Mouse (Mus musculus) bone marrow, adult 2 months (tissue): ENCODE data around the gene Cdyl.

ENCODE experiments used
- CTCF ChIP-seq: fragments of 200-500 bp; IDR thresholded peaks from 2 replicates; pipeline ENCODE4 v1.5.1; 2011; ENCODE audit warnings: low read length, control low read depth; ENCODE audit not compliant: control insufficient read depth, insufficient read depth
- POLR2A ChIP-seq: fragments of 200-500 bp; IDR thresholded peaks from 2 replicates; pipeline ENCODE4 v1.6.1; 2011; ENCODE audit warnings: low read depth, mild to moderate bottlenecking, control low read depth, low read length, borderline replicate concordance; ENCODE audit not compliant: control insufficient read depth

- TF ChIP-seq POLR2A (no peak), CTCF (no peak)
Measured at GRCm38 (mm10) chr13:35794309-35794708, 134.7 kb downstream of the Cdyl start.
